Mouse (Mus musculus): ENCODE results near the gene Clca4b.
"Not testable (repeated sequence)": the region's sequence is repeated elsewhere in the genome, so short reads cannot be mapped to it uniquely, and the experiment has no call there.

Gene Clca4b

DNA sequence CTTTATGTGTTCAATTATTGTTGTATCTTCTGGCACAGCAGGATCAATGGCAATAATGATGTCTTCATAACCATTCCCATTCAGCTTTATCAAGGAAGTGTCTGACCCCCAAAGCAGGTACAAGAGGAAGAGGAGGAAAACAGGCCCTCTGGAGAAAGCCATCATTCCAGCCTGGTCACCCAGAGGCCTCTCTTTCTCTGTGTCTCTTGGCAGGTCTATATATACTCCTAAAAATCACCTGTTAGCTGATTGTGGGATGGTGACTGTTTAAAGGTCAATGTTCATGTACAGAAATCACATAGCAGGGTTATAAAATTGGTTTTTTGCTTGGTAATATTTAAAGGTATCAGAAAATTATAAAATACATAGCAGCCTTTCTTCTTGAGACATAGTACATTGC, at the start of gene Clca4b:
Gene Clca4b (minus strand): TSS at position 195 of the 400 bp plus-strand sequence.
- DNase-seq (ENCODE audit: low spot score): no peak

DNA sequence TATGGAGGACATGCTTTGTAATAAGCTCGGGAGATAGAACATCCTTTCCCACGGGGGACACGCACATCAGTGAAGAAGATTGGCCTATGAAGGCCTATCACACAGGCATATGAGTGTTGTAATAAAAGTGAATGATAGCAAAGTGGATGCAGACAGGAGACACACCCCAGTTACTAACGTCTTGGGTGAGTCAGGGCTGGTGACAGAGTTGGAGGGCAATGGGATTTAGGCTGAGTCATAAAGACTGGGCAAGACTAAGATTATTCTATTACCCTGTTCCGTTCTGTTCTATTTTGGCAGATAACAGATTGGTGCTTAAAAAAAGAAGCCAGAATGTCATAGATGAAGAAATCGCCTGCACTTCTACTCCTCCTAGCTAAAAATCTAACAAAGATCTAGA, 48.2 kb upstream of the Clca4b start:
- peak; percentile 5 for DNase-seq (ENCODE audit: low spot score)

DNA sequence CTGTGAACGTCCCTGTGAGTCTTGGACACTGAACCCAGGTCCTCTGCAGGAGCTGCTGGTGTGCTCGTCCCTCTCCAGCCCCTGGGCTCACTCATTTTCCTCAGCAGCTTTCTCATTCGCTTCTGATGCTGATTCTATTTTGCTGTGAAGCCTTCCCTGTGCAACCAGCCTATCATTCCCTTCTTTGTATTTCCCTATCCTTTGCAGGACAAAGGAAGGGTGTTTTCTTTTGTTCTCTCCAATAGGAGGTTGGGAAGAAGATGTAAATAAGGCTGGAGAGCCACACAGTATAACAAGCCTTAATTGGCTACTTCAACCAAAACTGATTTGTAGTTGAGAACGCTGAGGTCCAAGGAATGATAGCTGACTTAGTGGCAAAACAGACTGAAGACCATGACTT, 45.3 kb upstream of the Clca4b start:
- DNase-seq (ENCODE audit: low spot score): no peak

GRCm38 (mm10) chr3:144976091-144976490, 43.8 kb upstream of the Clca4b start:
- no peak for DNase-seq (ENCODE audit: low spot score)

GRCm38 (mm10) chr3:144974945-144975344, 42.6 kb upstream of the Clca4b start, which contains the start of gene Clca4a:
Gene Clca4a (minus strand): TSS chr3:144975045.
- DNase-seq (ENCODE audit: low spot score): no peak

GRCm38 (mm10) chr3:144971553-144972270, 39.4 kb upstream of the Clca4b start:
- DNase-seq (ENCODE audit: low spot score): peak; percentile 17

GRCm38 (mm10) chr3:144969755-144970154, 37.4 kb upstream of the Clca4b start:
- DNase-seq (ENCODE audit: low spot score): no peak

DNA sequence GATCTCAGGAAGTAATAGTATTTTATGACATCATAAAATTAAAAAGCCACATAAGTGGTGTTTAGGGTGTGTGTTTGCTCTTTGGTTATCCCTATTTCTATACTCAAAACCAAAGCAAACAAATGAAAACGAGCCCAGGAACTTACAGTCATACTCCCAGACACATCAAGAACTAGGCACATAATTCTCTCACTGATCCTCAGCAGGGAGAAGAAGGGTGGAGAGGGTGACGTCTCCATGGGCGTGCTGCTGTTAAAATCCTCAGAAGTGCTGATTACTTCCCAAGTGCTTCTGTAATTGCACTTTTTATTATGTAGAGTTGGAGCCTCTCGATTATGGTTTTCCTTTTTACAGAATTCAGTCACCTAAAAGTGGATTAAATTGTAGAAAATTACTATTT, 33.7 kb upstream of the Clca4b start:
- no peak for DNase-seq (ENCODE audit: low spot score)

- no peak for DNase-seq (ENCODE audit: low spot score)
These were observed 18.5 kb upstream of the Clca4b start for GRCm38 (mm10) chr3:144950829-144951228.

DNA sequence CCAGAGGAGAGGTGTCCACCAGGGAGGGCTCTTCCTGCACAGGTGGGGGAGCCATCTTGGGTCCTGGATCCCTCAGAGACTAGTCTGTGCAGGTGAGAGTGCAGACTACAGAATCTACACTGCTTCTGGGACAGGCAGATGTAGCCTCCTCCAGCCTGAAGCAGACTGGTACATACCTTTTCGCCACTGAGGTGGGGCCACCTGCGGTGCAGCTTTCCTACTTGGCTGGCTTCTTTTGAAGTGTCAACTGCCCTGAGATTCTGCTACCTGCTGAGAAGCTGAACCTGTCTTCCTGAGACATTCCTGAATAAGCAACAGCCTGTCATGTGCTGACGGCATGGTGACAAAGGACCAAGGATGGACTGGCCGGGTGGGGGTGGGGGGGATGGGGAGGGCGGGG, 15.0 kb upstream of the Clca4b start:
- not testable (repeated sequence) for DNase-seq (ENCODE audit: low spot score)

GRCm38 (mm10) chr3:144933625-144934024, 1.3 kb upstream of the Clca4b start:
- DNase-seq (ENCODE audit: low spot score): not testable (repeated sequence)

- DNase-seq (ENCODE audit: low spot score): no peak
These were observed 722 bp upstream of the Clca4b start for GRCm38 (mm10) chr3:144933011-144933491.

DNA sequence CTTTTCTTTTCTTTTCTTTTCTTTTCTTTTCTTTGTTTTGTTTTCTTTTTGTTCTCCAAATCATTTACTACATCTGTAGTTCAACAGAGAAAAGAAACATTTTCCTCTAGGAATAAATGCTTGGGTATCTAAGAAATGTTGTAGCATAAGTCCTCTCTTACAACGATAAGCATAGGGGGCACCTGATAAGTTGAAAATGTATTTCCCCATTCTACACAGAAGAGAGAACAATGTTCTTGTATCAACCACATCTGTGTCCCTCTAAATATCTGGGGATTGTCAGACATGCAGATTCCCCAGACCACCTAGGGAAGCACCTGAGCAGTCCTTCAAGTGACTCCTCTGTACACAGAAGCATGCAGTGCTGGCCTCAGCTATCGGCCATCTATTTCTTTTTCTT, 18.3 kb downstream of the Clca4b start:
- no peak for DNase-seq (ENCODE audit: low spot score)

- DNase-seq (ENCODE audit: low spot score): no peak
These were observed 35.2 kb downstream of the Clca4b start for GRCm38 (mm10) chr3:144897042-144897678.

DNA sequence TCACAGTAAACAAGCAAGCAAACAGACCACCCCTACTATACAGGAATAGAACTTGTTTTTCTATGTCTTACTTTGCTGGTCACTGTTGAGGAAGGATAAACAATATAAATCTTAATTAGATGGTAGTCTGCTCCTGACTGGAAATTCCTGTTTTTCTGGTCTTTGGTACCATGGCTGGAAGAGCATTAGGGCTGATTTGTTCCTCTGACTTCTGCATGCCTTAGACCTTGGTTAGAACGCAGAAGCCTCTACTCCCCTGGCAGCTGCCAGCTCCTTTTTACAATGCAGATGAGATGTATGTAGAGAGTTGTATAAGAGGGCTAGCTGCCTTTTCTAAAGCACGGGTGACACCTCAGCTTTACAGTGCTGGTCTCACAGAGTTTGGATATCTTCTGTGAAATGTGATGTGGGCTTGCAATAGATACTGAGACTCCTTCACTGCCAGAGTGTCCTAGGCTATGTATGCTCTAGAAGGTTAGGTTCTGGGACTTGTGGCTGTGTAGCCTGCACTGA, 42.0 kb downstream of the Clca4b start:
- no peak for DNase-seq (ENCODE audit: low spot score)

- DNase-seq (ENCODE audit: low spot score): no peak
These were observed 45.4 kb downstream of the Clca4b start for GRCm38 (mm10) chr3:144886957-144887356.

DNA sequence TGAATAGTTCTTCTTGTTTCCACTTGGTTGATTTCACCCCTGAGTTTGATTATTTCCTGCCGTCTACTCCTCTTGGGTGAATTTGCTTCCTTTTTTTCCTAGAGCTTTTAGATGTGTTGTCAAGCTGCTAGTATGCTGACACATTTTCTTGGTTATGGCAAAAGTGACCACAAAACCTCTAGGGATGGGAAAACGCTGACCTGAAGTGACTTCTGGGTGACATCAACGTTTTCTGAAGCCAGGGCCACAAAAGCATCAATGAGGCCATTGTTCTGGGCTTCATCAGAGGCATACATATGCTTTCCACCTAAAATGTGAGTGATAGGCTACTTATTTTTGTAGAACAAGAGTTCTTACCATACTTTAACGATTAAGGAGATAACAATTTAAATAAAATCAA, 60.3 kb downstream of the Clca4b start:
- DNase-seq (ENCODE audit: low spot score): not testable (repeated sequence)

All from urinary bladder, postnatal 14 days (tissue).